Mouse (Mus musculus) bone marrow macrophage, adult 2 months (primary cell): ENCODE data around the gene Gabpb1.

Source experiments
- CTCF ChIP-seq: IDR thresholded peaks from 2 replicates; pipeline ENCODE4 v1.5.1; 2012; ENCODE audit warnings: low read depth, mild to moderate bottlenecking, low read length, moderate library complexity
- POLR2A ChIP-seq: IDR thresholded peaks from 2 replicates; pipeline ENCODE4 v1.6.1; 2012; ENCODE audit warnings: mild to moderate bottlenecking, low read depth, low read length, borderline replicate concordance

GRCm38 (mm10) chr2:126619249-126619704 is 56.9 kb downstream of the Gabpb1 start, which contains the start of gene Hdc:
- no peak for TF ChIP-seq POLR2A
- TF ChIP-seq CTCF: no peak
